Mouse (Mus musculus) lung, embryonic 14.5 days (tissue): ENCODE results near the gene Bscl2. TPM values are rescaled to one million over a fixed set of nuclear protein-coding genes. Genes with fewer than 3 reads are reported as not detected.
A peak's percentile ranks its signal among the peaks of the same experiment; 100 is the strongest.

Source experiments
- ATAC-seq: fragments of 200-750 bp; cut with Nextera tagmentation; 2 replicates; pipeline ENCODE4 v1.8.0; 2017; ENCODE audit warnings: mild to moderate bottlenecking, moderate TSS enrichment, moderate library complexity; ENCODE audit not compliant: insufficient read depth
- DNase-seq: peaks from one replicate; pipeline ENCODE4 v3.0.0-alpha.2; 2015
- H3K27ac ChIP-seq: fragments of 300-500 bp; sonication (generic); 2 replicates; pipeline ENCODE4 v1.5.1; 2014; ENCODE audit warnings: low read depth, mild to moderate bottlenecking, moderate library complexity
- H3K27me3 ChIP-seq: fragments of 300-500 bp; sonication (generic); 2 replicates; pipeline ENCODE4 v1.6.1; 2014; ENCODE audit warnings: low read length, control low read depth; ENCODE audit not compliant: insufficient read depth
- H3K36me3 ChIP-seq: fragments of 300-500 bp; sonication (generic); 2 replicates; pipeline ENCODE4 v1.6.1; 2014; ENCODE audit warnings: control low read depth; ENCODE audit not compliant: insufficient read depth
- H3K4me1 ChIP-seq: fragments of 300-500 bp; sonication (generic); 2 replicates; pipeline ENCODE4 v1.6.1; 2014; ENCODE audit warnings: antibody characterized with exemption, control low read depth; ENCODE audit not compliant: insufficient read depth
- H3K4me2 ChIP-seq: fragments of 300-500 bp; sonication (generic); 2 replicates; pipeline ENCODE4 v1.6.1; 2014; ENCODE audit warnings: mild to moderate bottlenecking
- H3K4me3 ChIP-seq: fragments of 300-500 bp; sonication (generic); 2 replicates; pipeline ENCODE4 v1.5.1; 2014; ENCODE audit warnings: low read depth, low read length
- H3K9ac ChIP-seq: fragments of 300-500 bp; sonication (generic); 2 replicates; pipeline ENCODE4 v1.6.1; 2014
- H3K9me3 ChIP-seq: fragments of 300-500 bp; sonication (generic); 2 replicates; pipeline ENCODE4 v1.6.1; 2016; ENCODE audit warnings: low read depth, low read length, control low read depth
- CTCF ChIP-seq: IDR thresholded peaks from 2 replicates; pipeline ENCODE4 v1.5.1; 2016; ENCODE audit warnings: antibody characterized with exemption, low read depth
- WGBS: fragments of 180-500 bp; shearing (Covaris S2); extraction: QIAGEN DNeasy Blood & Tissue Kit; methylation state at CpG from one replicate; pipeline ENCODE4 v1.1.7; 2014; 5-methylcytosine and 5-hydroxymethylcytosine counted together
- polyA plus RNA-seq: library from polyadenylated mRNA; unstranded; fragments of >200 nt; fragmentation: Nextera tagmentation; extraction: Ambion mirVana; gene quantifications from 2 replicates; pipeline ENCODE4 v1.2.1, GENCODE M21; 2014

Bscl2 gene
- polyA plus RNA-seq, 1 experiment from 2014 or later: 42.5 TPM

GRCm38 (mm10) chr19:8883616-8884015 lies 46.3 kb downstream of the Bscl2 start, which contains the start of the genes Lbhd1 and Gm49403:
Gene Lbhd1 (plus strand): TSS chr19:8883732.
Gene Gm49403 (plus strand): TSS chr19:8883930.
- H3K27ac ChIP-seq: no peak within 1 kb of the TSS
- H3K27me3 ChIP-seq: no peaks in the 10 kb centered on the region
- no peak for ATAC-seq
- H3K9ac ChIP-seq: no peak within 1 kb of the TSS
- H3K36me3 ChIP-seq: no peaks in the 10 kb centered on the region
- 71% methylated on average over 3 of the region's 3 CpGs for WGBS
- H3K4me3 ChIP-seq: no peak within 1 kb of the TSS
- H3K9me3 ChIP-seq: no peaks in the 10 kb centered on the region
- TF ChIP-seq CTCF: no peak
- no peak within 1 kb of the TSS for H3K4me2 ChIP-seq
- no peaks in the 10 kb centered on the region for H3K4me1 ChIP-seq
- no peak for DNase-seq

GRCm38 (mm10) chr19:8886916-8887584 lies 49.8 kb downstream of the Bscl2 start:
- ATAC-seq (no peak), DNase-seq (no peak)
- H3K9ac ChIP-seq: peak overlapping the region; percentile 89
- H3K4me3 ChIP-seq: peak overlapping the region; percentile 71
- TF ChIP-seq CTCF: no peak
- 59% methylated on average over 1 of the region's 1 CpGs for WGBS
- H3K9me3 ChIP-seq: no peaks in the 10 kb centered on the region
- H3K4me2 ChIP-seq: peak overlapping the region; percentile 92
- H3K36me3 ChIP-seq: peaks cover 21% of the 10 kb centered on the region
- H3K27me3 ChIP-seq: no peaks in the 10 kb centered on the region
- H3K27ac ChIP-seq: peak overlapping the region; percentile 92
- no peaks in the 10 kb centered on the region for H3K4me1 ChIP-seq

GRCm38 (mm10) chr19:8887585-8888463 lies 50.6 kb downstream of the Bscl2 start:
- Histone ChIP-seq H3K4me1 (no peaks in the 10 kb centered on the region; the same call in 1 of the 2 replicates), H3K9ac (peak overlapping the region; percentile 89), H3K27me3 (no peaks in the 10 kb centered on the region), H3K9me3 (no peaks in the 10 kb centered on the region), H3K4me3 (peak overlapping the region; percentile 71), H3K36me3 (peaks cover 21% of the 10 kb centered on the region), H3K27ac (peak overlapping the region; percentile 92), H3K4me2 (peak overlapping the region; percentile 92)
- WGBS: 13% methylated on average over 19 of the region's 19 CpGs
- ATAC-seq (no peak), DNase-seq (peak; percentile 32)
- no peak for TF ChIP-seq CTCF

- no peaks in the 10 kb centered on the region for H3K9me3 ChIP-seq
- under 1% methylated on average over 58 of the region's 58 CpGs for WGBS
- peaks cover 4% of the 10 kb centered on the region for H3K4me1 ChIP-seq
- peak; percentile 95 for ATAC-seq
- no peak for TF ChIP-seq CTCF
- H3K27ac ChIP-seq: peak within 1 kb of the TSS; percentile 92
- H3K4me2 ChIP-seq: peak within 1 kb of the TSS; percentile 92
- DNase-seq: peak; percentile 99
- no peaks in the 10 kb centered on the region for H3K27me3 ChIP-seq
- peak within 1 kb of the TSS; percentile 71 for H3K4me3 ChIP-seq
- peak within 1 kb of the TSS; percentile 89 for H3K9ac ChIP-seq
- peaks cover 21% of the 10 kb centered on the region for H3K36me3 ChIP-seq
Measured at GRCm38 (mm10) chr19:8888511-8889385, 51.5 kb downstream of the Bscl2 start, which contains the start of the genes 1810009A15Rik and Gm49416. Gene 1810009A15Rik (plus strand): TSS chr19:8888853. Gene Gm49416 (plus strand): TSS chr19:8888926.

GRCm38 (mm10) chr19:8892829-8893766 lies 55.8 kb downstream of the Bscl2 start, which contains the start of gene Ints5:
Gene Ints5 (plus strand): TSS chr19:8893005.
- Histone ChIP-seq H3K9ac (peak within 1 kb of the TSS; percentile 92), H3K9me3 (no peaks in the 10 kb centered on the region), H3K4me3 (peak within 1 kb of the TSS; percentile 87), H3K4me1 (peaks cover 11% of the 10 kb centered on the region), H3K27me3 (no peaks in the 10 kb centered on the region), H3K36me3 (peaks cover 51% of the 10 kb centered on the region), H3K27ac (peak within 1 kb of the TSS; percentile 90), H3K4me2 (peak within 1 kb of the TSS; percentile 84)
- DNase-seq (peak; percentile 95), ATAC-seq (peak; percentile 57)
- no peak for TF ChIP-seq CTCF
- 2% methylated on average over 54 of the region's 54 CpGs for WGBS
